Mouse (Mus musculus) CH12.LX (cell line): ENCODE results near the gene 1700006A11Rik. TPM values are rescaled to one million over a fixed set of nuclear protein-coding genes. Genes with fewer than 3 reads are reported as not detected.
"Not testable (repeated sequence)": the region's sequence is repeated elsewhere in the genome, so short reads cannot be mapped to it uniquely, and the experiment has no call there.

ENCODE experiments used
- DNase-seq: peaks from one replicate; pipeline ENCODE4 v3.0.0-alpha.2; 2013; ENCODE audit errors: extremely low read depth
- H3K27ac ChIP-seq: 2 replicates; pipeline ENCODE4 v1.5.1; 2012; ENCODE audit warnings: low read depth, mild to moderate bottlenecking, control low read depth, moderate library complexity; ENCODE audit not compliant: insufficient read depth
- H3K27me3 ChIP-seq: replicated peaks from 2 replicates; pipeline ENCODE3; 2012; ENCODE audit warnings: inconsistent platforms
- H3K36me3 ChIP-seq, 2 experiments: replicated peaks in 1 of 2; 2 replicates each; pipeline versions ENCODE3 to v1.6.1; 2012; ENCODE audit warnings: inconsistent platforms in 1 of 2, low read length in 1 of 2, mild to moderate bottlenecking in 1 of 2, mixed read lengths in 1 of 2, moderate library complexity in 1 of 2; ENCODE audit not compliant: control insufficient read depth in 1 of 2, insufficient read depth in 1 of 2
- H3K4me1 ChIP-seq, 2 experiments: 2 replicates each; pipeline ENCODE4 v1.6.1; 2012; ENCODE audit warnings: inconsistent platforms in 1 of 2, moderate library complexity in 1 of 2; ENCODE audit not compliant: insufficient read depth in 2 of 2, control insufficient read depth in 1 of 2
- H3K4me2 ChIP-seq: 2 replicates; pipeline ENCODE4 v1.6.1; 2012; ENCODE audit warnings: low read depth, mild to moderate bottlenecking, control low read depth; ENCODE audit not compliant: poor library complexity, insufficient read depth, severe bottlenecking
- H3K4me3 ChIP-seq, 3 experiments: fragments of 150-350 bp in 1 of 3; sonication (generic) in 1 of 3; replicated peaks in 1 of 3; 2 replicates each; pipeline versions ENCODE3 to v1.5.1; 2011 to 2012; ENCODE audit warnings: low read depth in 2 of 3, low read length in 2 of 3, mild to moderate bottlenecking in 2 of 3, moderate library complexity in 2 of 3, control low read depth in 1 of 3, improper control_type of control experiment in 1 of 3, inconsistent platforms in 1 of 3, mixed read lengths in 1 of 3; ENCODE audit not compliant: poor library complexity in 1 of 3
- H3K79me2 ChIP-seq: replicated peaks from 2 replicates; pipeline ENCODE4 v1.6.1; 2012; ENCODE audit warnings: mild to moderate bottlenecking, moderate library complexity; ENCODE audit not compliant: control insufficient read depth, poor library complexity, insufficient read depth, severe bottlenecking; ENCODE audit errors: extremely low read depth
- H3K9ac ChIP-seq: 2 replicates; pipeline ENCODE4 v1.6.1; 2012; ENCODE audit warnings: low read depth, mild to moderate bottlenecking, control low read depth, moderate library complexity; ENCODE audit not compliant: insufficient read depth
- H3K9me3 ChIP-seq: replicated peaks from 2 replicates; pipeline ENCODE3; 2012; ENCODE audit warnings: low read length, inconsistent platforms, mixed read lengths
- CHD2 ChIP-seq: IDR thresholded peaks from 2 replicates; pipeline ENCODE4 v1.6.1; 2011; ENCODE audit warnings: low read length, improper control_type of control experiment
- EP300 ChIP-seq: IDR thresholded peaks from 2 replicates; pipeline ENCODE4 v1.6.1; 2011; ENCODE audit warnings: low read length, improper control_type of control experiment
- ETS1 ChIP-seq: conservative IDR thresholded peaks from 2 replicates; pipeline ENCODE4 v1.6.1; 2012; ENCODE audit warnings: low read depth, mild to moderate bottlenecking, inconsistent platforms, low read length, improper control_type of control experiment, moderate library complexity
- HCFC1 ChIP-seq: IDR thresholded peaks from 2 replicates; pipeline ENCODE4 v1.6.1; 2012; ENCODE audit warnings: low read depth, mild to moderate bottlenecking, inconsistent platforms, low read length, improper control_type of control experiment
- IRF4 ChIP-seq: IDR thresholded peaks from 2 replicates; pipeline ENCODE4 v1.6.1; 2014; ENCODE audit warnings: low read depth, mild to moderate bottlenecking, inconsistent platforms, low read length, improper control_type of control experiment
- JUN ChIP-seq: IDR thresholded peaks from 2 replicates; pipeline ENCODE4 v1.6.1; 2011; ENCODE audit warnings: low read depth, mild to moderate bottlenecking, low read length, improper control_type of control experiment, moderate library complexity; ENCODE audit not compliant: insufficient read depth
- MAZ ChIP-seq: IDR thresholded peaks from 2 replicates; pipeline ENCODE4 v1.6.1; 2012; ENCODE audit warnings: low read depth, mild to moderate bottlenecking, inconsistent platforms, low read length, improper control_type of control experiment, moderate library complexity
- MEF2A ChIP-seq: IDR thresholded peaks from 2 replicates; pipeline ENCODE4 v1.6.1; 2014; ENCODE audit warnings: low read depth, mild to moderate bottlenecking, inconsistent platforms, low read length, improper control_type of control experiment, borderline replicate concordance
- MXI1 ChIP-seq: IDR thresholded peaks from 2 replicates; pipeline ENCODE4 v1.6.1; 2011; ENCODE audit warnings: mild to moderate bottlenecking, low read depth, low read length, improper control_type of control experiment
- PAX5 ChIP-seq: IDR thresholded peaks from 2 replicates; pipeline ENCODE4 v1.6.1; 2012; ENCODE audit warnings: low read length, inconsistent platforms, mixed read lengths
- POLR2A ChIP-seq: IDR thresholded peaks from 2 replicates; pipeline ENCODE4 v1.6.1; 2011; ENCODE audit warnings: low read depth, mild to moderate bottlenecking, improper control_type of control experiment, low read length
- POLR2AphosphoS2 ChIP-seq: IDR thresholded peaks from 2 replicates; pipeline ENCODE4 v1.6.1; 2011; ENCODE audit warnings: low read depth, low read length, improper control_type of control experiment
- RAD21 ChIP-seq: IDR thresholded peaks from 2 replicates; pipeline ENCODE4 v1.6.1; 2011; ENCODE audit warnings: low read depth, mild to moderate bottlenecking, low read length, improper control_type of control experiment, moderate library complexity
- TCF12 ChIP-seq: IDR thresholded peaks from 2 replicates; pipeline ENCODE4 v1.6.1; 2014; ENCODE audit warnings: low read depth, mild to moderate bottlenecking, inconsistent platforms, low read length, improper control_type of control experiment
- UBTF ChIP-seq: IDR thresholded peaks from 2 replicates; pipeline ENCODE4 v1.6.1; 2012; ENCODE audit warnings: low read depth, mild to moderate bottlenecking, inconsistent platforms, low read length, improper control_type of control experiment, moderate library complexity
- USF1 ChIP-seq: IDR thresholded peaks from 2 replicates; pipeline ENCODE4 v1.6.1; 2014; ENCODE audit warnings: low read depth, mild to moderate bottlenecking, inconsistent platforms, low read length, improper control_type of control experiment
- ZKSCAN1 ChIP-seq: IDR thresholded peaks from 2 replicates; pipeline ENCODE4 v1.6.1; 2012; ENCODE audit warnings: low read depth, inconsistent platforms, low read length, improper control_type of control experiment, borderline replicate concordance
- ZNF384 ChIP-seq: IDR thresholded peaks from 2 replicates; pipeline ENCODE4 v1.6.1; 2012; ENCODE audit warnings: low read depth, low read length, improper control_type of control experiment, inconsistent platforms
- dilution Hi-C: fragments of 300-500 bp; cut with MboI; formaldehyde crosslinking; loops from 2 replicates; pipeline ENCODE4 v1.14.3; 2020; ENCODE audit warnings: low sequenced_read_pairs; ENCODE audit not compliant: extremely low pct_unique_long_range_greater_than_20kb, extremely low pct_ligation_motif_present
- in situ Hi-C: fragments of 300-500 bp; cut with MboI; formaldehyde crosslinking; loops from 3 replicates; pipeline ENCODE4 v1.14.3; 2019; ENCODE audit warnings: low sequenced_read_pairs, low pct_ligation_motif_present, low pct_unique_long_range_greater_than_20kb, mixed read lengths
- polyA plus RNA-seq: library from polyadenylated mRNA; unstranded; fragments of >175 nt; gene quantifications from 2 replicates; pipeline ENCODE4 v1.2.1, GENCODE M21; 2012; ENCODE audit warnings: low read depth; ENCODE audit not compliant: insufficient read length
- total RNA-seq, 2 experiments: library from RNA; depleted of rRNA; stranded (reverse); fragments of 300-350 nt in 1 of 2; fragments of >200 nt in 1 of 2; gene quantifications; 2 replicates each; pipeline ENCODE4 v1.2.3; 2012 to 2014

Gene 1700006A11Rik
- not detected in 2 replicates for total RNA-seq (2012; rRNA removed)
- total RNA-seq (2014; rRNA removed) = not detected in 2 replicates
- not detected in 2 replicates for polyA plus RNA-seq

- Histone ChIP-seq H3K4me1 (no peaks in the 10 kb centered on the region), H3K27me3 (no peaks in the 10 kb centered on the region), H3K36me3 (no peaks in the 10 kb centered on the region), H3K9ac (no peak within 1 kb of the TSS), H3K9me3 (peaks cover 34% of the 10 kb centered on the region), H3K79me2 (no peaks in the 10 kb centered on the region), H3K4me3 (no peak within 1 kb of the TSS), H3K27ac (no peak within 1 kb of the TSS), H3K4me2 (no peak within 1 kb of the TSS)
- DNase-seq = no peak
- TF ChIP-seq PAX5 (no peak), MXI1 (no peak), USF1 (no peak), RAD21 (no peak), UBTF (no peak), HCFC1 (no peak), POLR2A (no peak), JUN (no peak), IRF4 (no peak), ETS1 (no peak), ZNF384 (no peak), MAZ (no peak), CHD2 (no peak), TCF12 (no peak), ZKSCAN1 (no peak), POLR2AphosphoS2 (no peak), MEF2A (no peak), EP300 (no peak)
- dilution Hi-C loops = no loop called here
- in situ Hi-C loops = no loop called here
These were observed at the start of gene 1700006A11Rik for GRCm38 (mm10) chr3:124425940-124426339. Gene 1700006A11Rik, minus strand, starts transcription at chr3:124426040.

DNA sequence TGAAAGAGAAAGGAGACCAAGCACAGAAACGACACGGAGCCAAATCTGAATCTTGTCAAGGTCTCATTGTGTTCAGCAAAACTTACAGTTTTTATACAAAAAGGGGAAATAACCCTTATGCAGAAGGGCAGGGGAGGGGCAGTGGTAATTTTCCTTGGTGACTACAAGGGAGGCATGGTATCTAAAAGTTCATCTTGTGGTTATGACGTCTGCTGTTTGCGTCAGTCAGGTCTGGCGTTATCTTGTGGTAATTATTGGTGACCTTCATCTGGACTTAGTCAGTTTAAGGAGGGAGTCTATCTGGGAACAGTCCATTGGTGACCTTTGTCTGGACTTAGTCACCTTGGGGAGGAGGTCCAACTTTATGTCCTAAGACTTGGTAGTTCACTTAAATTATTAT is 48.5 kb upstream of the 1700006A11Rik start:
- H3K9ac ChIP-seq, H3K36me3 ChIP-seq, DNase-seq, H3K27ac ChIP-seq, H3K4me2 ChIP-seq, dilution Hi-C loops, H3K4me3 ChIP-seq, H3K27me3 ChIP-seq, H3K79me2 ChIP-seq, in situ Hi-C loops, H3K4me1 ChIP-seq: not testable (repeated sequence)
- peaks cover 12% of the 10 kb centered on the region for H3K9me3 ChIP-seq
